In genomic region chr8:105304325-105305210, GRCm38 (mm10) we compare ENCODE assay signal across 8 mouse cellular contexts. TPM values are rescaled to one million over a fixed set of nuclear protein-coding genes. Genes with fewer than 3 reads are reported as not detected.
A peak's percentile ranks its signal among the peaks of the same experiment; 100 is the strongest.
DNase-seq lines count a peak whose midpoint lies in the region; ATAC-seq and TF ChIP-seq lines count a peak whose summit lies in the region.

No protein-coding gene starts in this region.

- peak; percentile 10; the same call in 1 of the 2 replicates for ATAC-seq in lung, embryonic 15.5 days (ENCODE audit: borderline replicate concordance, extremely low read depth, low FRiP score, low TSS enrichment)
- ATAC-seq in hindbrain, embryonic 15.5 days (ENCODE audit: low FRiP score, low read depth): 0 out of 2 replicates have a peak, but pooled peaks have one; percentile 1

- H3K79me2 ChIP-seq in myocyte (ENCODE audit: control insufficient read depth, insufficient read depth): peaks cover 11% of the 10 kb centered on the region

- TF ChIP-seq CTCF in cerebellum, adult 2 months (IDR thresholded peaks at IDR 0.05; ENCODE audit: borderline replicate concordance, insufficient read depth, low read depth, low read length): no peak

- no peaks in the 10 kb centered on the region for H3K27me3 ChIP-seq in cerebellum, adult 2 months (ENCODE audit: control insufficient read depth, insufficient read depth, low read length)
- no peaks in the 10 kb centered on the region for H3K27me3 ChIP-seq in lung, embryonic 15.5 days
- H3K27me3 ChIP-seq in hindbrain, embryonic 15.5 days: no peaks in the 10 kb centered on the region
- no peaks in the 10 kb centered on the region for H3K27me3 ChIP-seq in myocyte (ENCODE audit: control insufficient read depth, insufficient read depth, insufficient read length)

- no peak for DNase-seq in cerebellum, adult 2 months
- DNase-seq in cerebellum, adult 8-10 months: no peak
- no peak for DNase-seq in lung, postnatal 14 days
- no peak for DNase-seq in embryo, embryonic 10 days (ENCODE audit: low spot score)
- DNase-seq in thymus, postnatal 10 days (ENCODE audit: low spot score in 2 of 2): no peak

- 38% methylated on average over 9 of the region's 9 CpGs for WGBS in cerebellum, adult 2 months
- WGBS in lung, embryonic 15.5 days: 34% methylated on average over 9 of the region's 9 CpGs
- WGBS in hindbrain, embryonic 15.5 days: 70% methylated on average over 9 of the region's 9 CpGs

- H3K4me1 ChIP-seq in cerebellum, adult 2 months (ENCODE audit: control insufficient read depth, insufficient read depth, low read length): peaks cover 44% of the 10 kb centered on the region
- H3K4me1 ChIP-seq in lung, embryonic 15.5 days: peaks cover 31% of the 10 kb centered on the region
- H3K4me1 ChIP-seq in hindbrain, embryonic 15.5 days (replicated peaks): peaks cover 23% of the 10 kb centered on the region

- no peak overlapping the region for H3K4me3 ChIP-seq in cerebellum, adult 2 months (replicated peaks; ENCODE audit: insufficient read depth, low read depth, low read length)
- H3K4me3 ChIP-seq in lung, embryonic 15.5 days: no peak overlapping the region
- H3K4me3 ChIP-seq in hindbrain, embryonic 15.5 days: no peak overlapping the region
- no peak overlapping the region for H3K4me3 ChIP-seq in myocyte

- no peak overlapping the region for H3K9ac ChIP-seq in lung, embryonic 15.5 days
- no peak overlapping the region for H3K9ac ChIP-seq in hindbrain, embryonic 15.5 days

- H3K36me3 ChIP-seq in lung, embryonic 15.5 days: peaks cover 66% of the 10 kb centered on the region
- peaks cover 62% of the 10 kb centered on the region for H3K36me3 ChIP-seq in hindbrain, embryonic 15.5 days
- peaks cover 49% of the 10 kb centered on the region for H3K36me3 ChIP-seq in myocyte (ENCODE audit: control insufficient read depth, insufficient read depth)

- peak overlapping the region; percentile 56 for H3K27ac ChIP-seq in cerebellum, adult 2 months (ENCODE audit: insufficient read depth, low read length)
- peak overlapping the region; percentile 89 for H3K27ac ChIP-seq in lung, embryonic 15.5 days
- no peak overlapping the region for H3K27ac ChIP-seq in hindbrain, embryonic 15.5 days (replicated peaks)

- H3ac ChIP-seq in myocyte (ENCODE audit: control insufficient read depth, insufficient read length): no peak overlapping the region

- H3K4me2 ChIP-seq in lung, embryonic 15.5 days: no peak overlapping the region
- H3K4me2 ChIP-seq in hindbrain, embryonic 15.5 days: no peak overlapping the region
- H3K4me2 ChIP-seq in myocyte (ENCODE audit: low read depth): peak overlapping the region; percentile 24

- no peaks in the 10 kb centered on the region for H3K9me3 ChIP-seq in lung, embryonic 15.5 days
- H3K9me3 ChIP-seq in hindbrain, embryonic 15.5 days: no peaks in the 10 kb centered on the region

- no peak for TF ChIP-seq POLR2A in cerebellum, adult 2 months (IDR thresholded peaks at IDR 0.05; ENCODE audit: borderline replicate concordance, insufficient read depth, low read length)
- TF ChIP-seq POLR2A in myocyte (IDR thresholded peaks at IDR 0.05; ENCODE audit: insufficient read length, low read depth): peak; percentile 55

TF ChIP-seq in myocyte, 11 proteins besides CTCF, POLR2A, EP300 and RAD21:
- TF ChIP-seq TCF12 (IDR thresholded peaks at IDR 0.05; ENCODE audit: insufficient read depth, poor library complexity, severe bottlenecking): peak; percentile 37
- peak in 1 of 3 experiments; percentile 22 for TF ChIP-seq MYOG (IDR thresholded peaks at IDR 0.05; ENCODE audit: control insufficient read depth in 1 of 3, insufficient read depth in 1 of 3, insufficient read length in 2 of 3, low read depth in 2 of 3)
- no peak for TF ChIP-seq E2F4 (IDR thresholded peaks at IDR 0.05; ENCODE audit: insufficient read depth)
- no peak for TF ChIP-seq CEBPB (IDR thresholded peaks at IDR 0.05; ENCODE audit: insufficient read depth, poor library complexity, severe bottlenecking)
- TF ChIP-seq REST (IDR thresholded peaks at IDR 0.05; ENCODE audit: insufficient read depth, insufficient read length): no peak
- TF ChIP-seq MYOD1 (IDR thresholded peaks at IDR 0.05; ENCODE audit: control insufficient read depth in 1 of 3, insufficient read length in 2 of 3, low read depth in 2 of 3): peak; percentile 75 to 92 (median 88)
- no peak for TF ChIP-seq MAX (IDR thresholded peaks at IDR 0.05; ENCODE audit: low read depth)
- TF ChIP-seq POLR2AphosphoS2 (IDR thresholded peaks at IDR 0.05; ENCODE audit: insufficient read length, low read depth): peak; percentile 98
- peak; percentile 4 for TF ChIP-seq TCF3 (IDR thresholded peaks at IDR 0.05; ENCODE audit: insufficient read length, low read depth)
- no peak for TF ChIP-seq SRF (IDR thresholded peaks at IDR 0.05; ENCODE audit: control insufficient read depth, insufficient read length, low read depth)
- no peak for TF ChIP-seq USF1 (IDR thresholded peaks at IDR 0.05; ENCODE audit: low read depth)

RNA-seq across cellular contexts. Expression of gene Elmo3, which starts 0.8 kb away (rescaled TPM):
- polyA plus RNA-seq in cerebellum, adult 2 months (2012; rRNA removed): 12.4 and 15.2 TPM in 2 replicates
- 10.1 and 12.1 TPM in 2 replicates for polyA plus RNA-seq in lung, embryonic 15.5 days (2015; fragmentation: Nextera tagmentation; extraction: Ambion mirVana)
- polyA plus RNA-seq in hindbrain, embryonic 15.5 days (2015; fragmentation: Nextera tagmentation; extraction: Ambion mirVana): 1.3 and 1.5 TPM in 2 replicates
- 0.92 TPM for polyA plus RNA-seq in myocyte (2012; fragmentation: generic; extraction: Trizol)

RNA-seq across cellular contexts. Expression of gene E2f4, which starts 7.1 kb away (rescaled TPM):
- polyA plus RNA-seq in cerebellum, adult 2 months (2012; rRNA removed): 81.6 and 91.5 TPM in 2 replicates
- 76.4 and 77.3 TPM in 2 replicates for polyA plus RNA-seq in lung, embryonic 15.5 days (2015; fragmentation: Nextera tagmentation; extraction: Ambion mirVana)
- polyA plus RNA-seq in hindbrain, embryonic 15.5 days (2015; fragmentation: Nextera tagmentation; extraction: Ambion mirVana): 44.0 and 51.0 TPM in 2 replicates
- 59.7 TPM for polyA plus RNA-seq in myocyte (2012; fragmentation: generic; extraction: Trizol)

RNA-seq across cellular contexts. Expression of gene Exoc3l, which starts 8.7 kb away (rescaled TPM):
- polyA plus RNA-seq in cerebellum, adult 2 months (2012; rRNA removed): 17.0 and 20.0 TPM in 2 replicates
- polyA plus RNA-seq in lung, embryonic 15.5 days (2015; fragmentation: Nextera tagmentation; extraction: Ambion mirVana): 30.3 and 32.9 TPM in 2 replicates
- 11.6 and 14.2 TPM in 2 replicates for polyA plus RNA-seq in hindbrain, embryonic 15.5 days (2015; fragmentation: Nextera tagmentation; extraction: Ambion mirVana)
- polyA plus RNA-seq in myocyte (2012; fragmentation: generic; extraction: Trizol): 23.4 TPM

RNA-seq across cellular contexts. Expression of gene 4931428F04Rik, which starts 14.9 kb away (rescaled TPM):
- 25.1 and 27.4 TPM in 2 replicates for polyA plus RNA-seq in cerebellum, adult 2 months (2012; rRNA removed)
- polyA plus RNA-seq in lung, embryonic 15.5 days (2015; fragmentation: Nextera tagmentation; extraction: Ambion mirVana): 9.7 and 10.0 TPM in 2 replicates
- 124 and 146 TPM in 2 replicates for polyA plus RNA-seq in hindbrain, embryonic 15.5 days (2015; fragmentation: Nextera tagmentation; extraction: Ambion mirVana)
- polyA plus RNA-seq in myocyte (2012; fragmentation: generic; extraction: Trizol): 6.2 TPM

RNA-seq across cellular contexts. Expression of gene Lrrc29, which starts 21.5 kb away (rescaled TPM):
- 5.0 and 6.3 TPM in 2 replicates for polyA plus RNA-seq in cerebellum, adult 2 months (2012; rRNA removed)
- polyA plus RNA-seq in lung, embryonic 15.5 days (2015; fragmentation: Nextera tagmentation; extraction: Ambion mirVana): 1.6 and 2.8 TPM in 2 replicates
- polyA plus RNA-seq in hindbrain, embryonic 15.5 days (2015; fragmentation: Nextera tagmentation; extraction: Ambion mirVana): 0.80 and 0.85 TPM in 2 replicates
- 1.8 TPM for polyA plus RNA-seq in myocyte (2012; fragmentation: generic; extraction: Trizol)
